Mouse (Mus musculus) lung, embryonic 14.5 days (tissue): ENCODE measurements around the gene Gnmt. TPM values are rescaled to one million over a fixed set of nuclear protein-coding genes. Genes with fewer than 3 reads are reported as not detected.

Experiments used
- ATAC-seq: fragments of 200-750 bp; cut with Nextera tagmentation; 2 replicates; pipeline ENCODE4 v1.8.0; 2017; ENCODE audit warnings: mild to moderate bottlenecking, moderate TSS enrichment, moderate library complexity; ENCODE audit not compliant: insufficient read depth
- DNase-seq: peaks from one replicate; pipeline ENCODE4 v3.0.0-alpha.2; 2015
- H3K27ac ChIP-seq: fragments of 300-500 bp; sonication (generic); 2 replicates; pipeline ENCODE4 v1.5.1; 2014; ENCODE audit warnings: low read depth, mild to moderate bottlenecking, moderate library complexity
- H3K27me3 ChIP-seq: fragments of 300-500 bp; sonication (generic); 2 replicates; pipeline ENCODE4 v1.6.1; 2014; ENCODE audit warnings: low read length, control low read depth; ENCODE audit not compliant: insufficient read depth
- H3K36me3 ChIP-seq: fragments of 300-500 bp; sonication (generic); 2 replicates; pipeline ENCODE4 v1.6.1; 2014; ENCODE audit warnings: control low read depth; ENCODE audit not compliant: insufficient read depth
- H3K4me1 ChIP-seq: fragments of 300-500 bp; sonication (generic); 2 replicates; pipeline ENCODE4 v1.6.1; 2014; ENCODE audit warnings: antibody characterized with exemption, control low read depth; ENCODE audit not compliant: insufficient read depth
- H3K4me2 ChIP-seq: fragments of 300-500 bp; sonication (generic); 2 replicates; pipeline ENCODE4 v1.6.1; 2014; ENCODE audit warnings: mild to moderate bottlenecking
- H3K4me3 ChIP-seq: fragments of 300-500 bp; sonication (generic); 2 replicates; pipeline ENCODE4 v1.5.1; 2014; ENCODE audit warnings: low read depth, low read length
- H3K9ac ChIP-seq: fragments of 300-500 bp; sonication (generic); 2 replicates; pipeline ENCODE4 v1.6.1; 2014
- H3K9me3 ChIP-seq: fragments of 300-500 bp; sonication (generic); 2 replicates; pipeline ENCODE4 v1.6.1; 2016; ENCODE audit warnings: low read depth, low read length, control low read depth
- CTCF ChIP-seq: IDR thresholded peaks from 2 replicates; pipeline ENCODE4 v1.5.1; 2016; ENCODE audit warnings: antibody characterized with exemption, low read depth
- WGBS: fragments of 180-500 bp; shearing (Covaris S2); extraction: QIAGEN DNeasy Blood & Tissue Kit; methylation state at CpG from one replicate; pipeline ENCODE4 v1.1.7; 2014; 5-methylcytosine and 5-hydroxymethylcytosine counted together
- polyA plus RNA-seq: library from polyadenylated mRNA; unstranded; fragments of >200 nt; fragmentation: Nextera tagmentation; extraction: Ambion mirVana; gene quantifications from 2 replicates; pipeline ENCODE4 v1.2.1, GENCODE M21; 2014

Gene Gnmt
- polyA plus RNA-seq, 1 experiment from 2014 or later = 1.5 TPM

DNA sequence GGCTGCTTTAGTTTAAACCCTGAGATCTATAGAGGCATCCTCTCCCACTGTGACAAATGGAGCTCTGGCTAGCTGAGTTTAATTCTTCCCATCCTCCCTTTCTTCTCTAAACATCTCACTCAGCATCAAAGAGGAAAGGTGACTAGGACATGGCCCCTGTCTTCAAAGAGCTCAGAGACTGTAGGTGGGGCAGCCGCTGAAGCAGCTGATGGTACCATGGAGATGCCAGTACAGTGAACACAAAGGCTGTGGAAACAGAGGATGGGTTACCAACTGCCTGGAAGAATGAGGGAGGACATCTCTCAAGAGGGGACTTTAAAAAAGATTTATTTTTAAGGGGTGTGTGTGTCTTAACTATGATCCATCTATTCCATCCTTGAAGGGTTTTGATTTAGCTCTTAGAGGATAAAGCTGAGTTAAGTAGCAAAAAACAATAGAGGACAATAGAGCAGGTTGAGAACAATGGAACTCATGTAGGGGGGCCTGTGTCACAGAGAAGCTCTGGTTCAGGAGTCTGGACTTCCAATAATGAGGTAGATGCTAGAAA is 34.4 kb downstream of the Gnmt start:
- Histone ChIP-seq H3K4me3 (no peak overlapping the region), H3K4me2 (no peak overlapping the region), H3K9ac (no peak overlapping the region), H3K9me3 (no peaks in the 10 kb centered on the region), H3K36me3 (peaks cover 41% of the 10 kb centered on the region), H3K4me1 (no peaks in the 10 kb centered on the region), H3K27me3 (no peaks in the 10 kb centered on the region), H3K27ac (no peak overlapping the region)
- DNase-seq (no peak), ATAC-seq (no peak)
- 52% methylated on average over 1 of the region's 1 CpGs for WGBS
- TF ChIP-seq CTCF = no peak

DNA sequence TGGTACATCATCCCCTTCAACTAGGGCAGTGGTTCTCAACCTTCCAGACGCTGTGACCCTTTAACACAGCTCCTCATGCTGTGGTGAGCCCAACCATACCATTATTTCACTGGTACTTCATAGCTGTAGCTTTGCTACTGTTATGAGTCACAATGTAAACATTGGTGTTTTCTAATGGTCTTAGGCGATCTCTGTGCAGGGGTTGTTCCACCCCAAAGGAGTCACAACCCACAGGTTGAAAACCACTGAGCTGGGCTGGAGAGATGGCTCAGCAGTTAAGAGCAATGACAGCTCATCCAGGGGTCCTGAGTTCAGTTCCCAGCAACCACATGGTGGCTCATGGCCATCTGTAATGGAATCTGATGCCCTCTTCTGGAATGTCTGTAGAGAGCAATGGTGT is 37.6 kb downstream of the Gnmt start:
- DNase-seq (no peak), ATAC-seq (no peak)
- H3K27me3 ChIP-seq = no peaks in the 10 kb centered on the region
- no peaks in the 10 kb centered on the region for H3K9me3 ChIP-seq
- 88% methylated on average over 2 of the region's 2 CpGs for WGBS
- H3K4me2 ChIP-seq = no peak overlapping the region
- H3K9ac ChIP-seq = no peak overlapping the region
- peaks cover 47% of the 10 kb centered on the region for H3K36me3 ChIP-seq
- no peaks in the 10 kb centered on the region for H3K4me1 ChIP-seq
- no peak overlapping the region for H3K4me3 ChIP-seq
- no peak for TF ChIP-seq CTCF
- H3K27ac ChIP-seq = no peak overlapping the region

DNA sequence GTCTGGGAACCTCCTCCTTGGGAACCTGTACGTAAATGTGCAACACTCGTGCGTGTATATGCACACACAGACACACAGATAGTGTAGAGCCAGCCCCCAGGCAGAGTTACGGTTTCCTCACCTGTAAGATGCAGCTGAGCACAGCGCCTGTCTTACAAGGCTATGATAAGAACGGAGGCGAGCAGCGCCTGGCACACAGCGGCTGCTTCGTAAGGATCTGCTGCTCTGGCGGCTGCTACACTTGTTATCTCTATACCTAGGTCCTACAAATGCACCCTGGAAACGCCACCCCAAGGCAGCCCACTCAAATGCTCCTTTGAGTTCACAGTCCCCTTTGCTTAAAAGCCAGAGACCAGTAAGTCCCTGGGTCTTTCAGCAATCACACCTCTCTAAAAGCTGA is 38.3 kb downstream of the Gnmt start:
- DNase-seq (no peak), ATAC-seq (no peak)
- H3K4me3 ChIP-seq = no peak overlapping the region
- no peaks in the 10 kb centered on the region for H3K4me1 ChIP-seq
- no peak for TF ChIP-seq CTCF
- H3K9ac ChIP-seq = no peak overlapping the region
- 80% methylated on average over 12 of the region's 12 CpGs for WGBS
- H3K27me3 ChIP-seq = no peaks in the 10 kb centered on the region
- peaks cover 52% of the 10 kb centered on the region for H3K36me3 ChIP-seq
- no peaks in the 10 kb centered on the region for H3K9me3 ChIP-seq
- no peak overlapping the region for H3K4me2 ChIP-seq
- H3K27ac ChIP-seq = no peak overlapping the region

DNA sequence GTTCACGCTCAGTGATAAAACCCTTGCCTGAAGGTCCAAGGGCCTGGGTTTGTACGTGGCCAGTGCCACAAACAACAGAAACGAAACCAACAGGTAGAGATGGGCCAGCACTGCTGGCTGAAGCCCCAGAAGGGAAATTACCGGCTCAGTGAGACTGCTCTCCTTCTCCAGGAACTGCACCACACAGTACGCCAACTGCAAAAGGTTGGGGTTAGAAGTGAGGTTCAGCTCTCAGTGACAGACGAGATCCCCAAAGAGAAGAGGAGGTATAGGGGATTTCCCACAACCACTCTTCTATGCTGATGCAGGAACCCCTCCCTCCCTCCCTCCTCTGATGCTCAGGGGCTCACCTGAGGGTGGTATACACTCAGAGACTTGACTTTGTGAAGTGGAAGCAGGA is 43.1 kb downstream of the Gnmt start:
- no peaks in the 10 kb centered on the region for H3K9me3 ChIP-seq
- H3K36me3 ChIP-seq = peaks cover 67% of the 10 kb centered on the region
- no peak for TF ChIP-seq CTCF
- no peak overlapping the region for H3K27ac ChIP-seq
- H3K4me1 ChIP-seq = peaks cover 7% of the 10 kb centered on the region; the same call in 1 of the 2 replicates
- H3K9ac ChIP-seq = no peak overlapping the region
- DNase-seq (no peak), ATAC-seq (no peak)
- no peak overlapping the region for H3K4me3 ChIP-seq
- WGBS = 91% methylated on average over 6 of the region's 6 CpGs
- no peak overlapping the region for H3K4me2 ChIP-seq
- H3K27me3 ChIP-seq = no peaks in the 10 kb centered on the region

DNA sequence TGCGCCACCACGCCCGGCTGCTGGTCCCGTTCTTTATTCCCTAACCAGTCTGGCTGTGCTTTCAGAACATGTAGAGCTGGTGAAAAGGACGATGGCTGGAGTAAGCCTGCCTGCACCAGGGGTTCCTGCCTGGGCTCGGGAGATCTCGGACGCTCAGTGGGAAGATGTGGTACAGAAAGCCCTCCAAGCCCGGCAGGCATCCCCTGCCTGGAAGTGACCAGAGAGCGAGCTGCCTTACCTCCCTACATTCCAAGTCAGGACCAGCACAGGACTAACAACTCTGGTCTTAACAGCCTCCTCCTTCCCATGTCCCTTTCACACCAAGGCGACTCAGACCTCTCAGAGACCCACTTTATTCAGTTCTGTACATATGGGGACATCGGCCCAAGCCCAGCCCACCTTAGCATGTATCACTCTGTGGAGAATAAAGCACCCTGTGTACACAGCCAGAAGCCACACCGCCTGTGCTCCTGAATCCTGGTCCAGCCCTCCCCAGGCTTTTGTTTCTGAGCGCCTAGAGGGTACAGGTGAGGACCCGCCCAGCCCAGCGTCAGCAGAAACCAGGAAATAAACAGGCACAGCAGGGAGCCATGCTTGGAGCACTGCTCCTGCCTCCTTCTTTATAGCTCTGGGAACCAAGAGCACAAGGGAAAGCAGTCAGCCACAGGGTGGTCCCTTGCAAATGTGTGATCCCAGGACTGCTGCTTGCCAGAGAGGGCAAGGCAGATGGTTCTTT is 46.1 kb downstream of the Gnmt start:
- Histone ChIP-seq H3K4me3 (no peak overlapping the region), H3K27ac (no peak overlapping the region), H3K4me1 (peaks cover 14% of the 10 kb centered on the region), H3K9me3 (no peaks in the 10 kb centered on the region), H3K36me3 (peaks cover 57% of the 10 kb centered on the region), H3K4me2 (no peak overlapping the region), H3K9ac (no peak overlapping the region), H3K27me3 (no peaks in the 10 kb centered on the region)
- 86% methylated on average over 16 of the region's 16 CpGs for WGBS
- DNase-seq = no peak
- no peak for TF ChIP-seq CTCF
- no peak for ATAC-seq

DNA sequence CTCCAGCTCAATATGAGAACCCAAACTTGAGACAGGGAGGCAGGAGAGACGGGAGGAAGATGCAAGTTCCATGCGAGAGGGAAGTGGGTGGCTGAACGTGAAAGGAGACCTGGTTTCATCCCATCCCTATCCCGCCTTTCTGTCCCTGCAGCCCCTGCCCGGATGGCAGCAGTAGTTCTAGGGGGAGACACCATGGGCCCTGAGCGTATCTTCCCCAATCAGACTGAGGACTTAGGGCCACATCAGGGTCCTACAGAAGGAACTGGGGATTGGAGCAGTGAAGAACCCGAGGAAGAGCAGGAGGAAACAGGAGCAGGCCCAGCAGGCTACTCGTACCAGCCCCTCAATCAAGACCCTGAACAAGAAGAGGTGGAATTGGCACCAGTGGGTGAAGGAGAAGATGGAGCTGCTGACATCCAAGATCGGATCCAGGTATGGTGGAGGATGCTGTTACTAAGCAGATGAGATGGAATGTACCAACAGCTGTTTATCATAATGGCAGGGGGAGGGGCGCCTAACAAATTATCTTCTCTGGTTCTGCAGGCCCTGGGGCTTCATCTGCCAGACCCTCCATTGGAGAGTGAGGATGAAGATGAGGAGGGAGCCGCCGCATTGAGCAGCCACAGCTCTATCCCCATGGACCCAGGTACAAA is 47.4 kb downstream of the Gnmt start:
- Histone ChIP-seq H3K9ac (peak overlapping the region; percentile 64), H3K4me3 (peak overlapping the region; percentile 69), H3K9me3 (no peaks in the 10 kb centered on the region), H3K36me3 (peaks cover 59% of the 10 kb centered on the region), H3K27me3 (no peaks in the 10 kb centered on the region), H3K4me1 (peaks cover 14% of the 10 kb centered on the region), H3K27ac (peak overlapping the region; percentile 46; the same call in 1 of the 2 replicates), H3K4me2 (peak overlapping the region; percentile 88)
- ATAC-seq (peak; percentile 0; the same call in 1 of the 2 replicates), DNase-seq (no peak)
- WGBS = 21% methylated on average over 12 of the region's 12 CpGs
- no peak for TF ChIP-seq CTCF

DNA sequence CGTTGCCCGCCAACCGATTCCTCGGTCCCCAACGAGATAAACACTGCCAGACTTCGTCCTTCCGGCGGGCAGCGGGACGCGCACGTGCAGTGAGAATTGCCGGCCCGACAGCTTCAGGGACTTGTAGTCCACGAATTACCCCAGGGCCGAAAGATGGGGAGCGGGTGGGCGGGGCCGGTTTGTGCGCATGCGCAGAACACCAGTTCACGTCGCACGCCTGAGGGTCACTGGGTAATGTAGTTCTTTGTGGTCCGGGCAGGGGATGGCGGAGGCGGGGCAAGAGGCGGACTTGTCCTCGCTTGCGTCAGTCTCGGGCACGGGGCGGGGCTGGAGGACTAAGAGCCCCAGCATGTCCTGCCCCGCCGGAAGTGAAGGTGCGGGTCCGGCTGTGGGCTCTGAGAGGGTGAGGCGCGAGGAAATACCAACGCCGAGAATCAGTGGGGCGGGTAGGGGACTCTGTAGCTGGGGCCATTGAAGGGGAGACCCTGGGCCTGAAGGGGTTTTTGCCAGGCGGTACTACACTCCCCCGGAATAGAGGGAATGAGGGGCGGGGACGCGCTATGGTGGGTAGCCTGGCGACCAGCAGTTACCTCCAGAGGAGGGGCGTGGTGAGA is 48.1 kb downstream of the Gnmt start, which contains the start of gene Klhdc3:
Klhdc3 (minus strand) TSS at position 155 of the 614 bp plus-strand sequence.
- peak within 1 kb of the TSS; percentile 69 for H3K4me3 ChIP-seq
- peak within 1 kb of the TSS; percentile 66 for H3K9ac ChIP-seq
- WGBS = under 1% methylated on average over 49 of the region's 49 CpGs
- peak; percentile 16; the same call in 1 of the 2 replicates for TF ChIP-seq CTCF
- H3K27ac ChIP-seq = peak within 1 kb of the TSS; percentile 85
- ATAC-seq = peak; percentile 98
- peak; percentile 99 for DNase-seq
- no peaks in the 10 kb centered on the region for H3K9me3 ChIP-seq
- peaks cover 14% of the 10 kb centered on the region for H3K4me1 ChIP-seq
- H3K36me3 ChIP-seq = peaks cover 59% of the 10 kb centered on the region
- no peaks in the 10 kb centered on the region for H3K27me3 ChIP-seq
- H3K4me2 ChIP-seq = peak within 1 kb of the TSS; percentile 88
